Mouse (Mus musculus) small intestine, adult 2 months (tissue): ENCODE measurements around the gene Gne.

Source experiments
- CTCF ChIP-seq: fragments of 200-500 bp; IDR thresholded peaks from 2 replicates; pipeline ENCODE4 v1.5.1; 2012; ENCODE audit warnings: low read depth, mild to moderate bottlenecking, control low read depth, inconsistent platforms, low read length, moderate library complexity, mixed read lengths; ENCODE audit not compliant: insufficient replicate concordance, insufficient read length; ENCODE audit errors: extremely low read depth
- POLR2A ChIP-seq: fragments of 200-500 bp; IDR thresholded peaks from 2 replicates; pipeline ENCODE4 v1.6.1; 2012; ENCODE audit warnings: low read depth, mild to moderate bottlenecking, control low read depth, inconsistent platforms, low read length, moderate library complexity

DNA sequence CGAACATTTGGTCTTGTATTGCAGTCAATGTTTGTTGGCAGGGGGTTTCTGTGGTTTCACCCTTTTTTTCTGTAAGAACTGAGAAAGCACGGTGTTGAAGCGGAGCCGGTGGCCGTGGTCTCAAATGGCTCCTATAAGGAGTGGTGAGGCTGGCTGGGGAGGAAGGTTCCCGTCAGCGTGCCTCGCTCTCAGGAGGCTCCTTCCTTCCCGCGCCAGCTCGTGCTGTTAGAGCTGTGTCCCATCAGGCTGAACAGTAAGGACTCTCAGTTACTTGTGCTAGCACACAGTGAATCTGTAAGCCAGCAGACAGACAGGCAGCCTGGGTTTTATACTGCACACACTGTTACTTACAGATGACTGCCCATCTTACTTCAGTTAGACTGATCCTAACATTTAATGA, 61.2 kb downstream of the Gne start:
- TF ChIP-seq POLR2A, result no peak
- TF ChIP-seq CTCF, result no peak
